Mouse (Mus musculus) neural tube, embryonic 13.5 days (tissue): ENCODE measurements around the gene Slc9c1. TPM values are rescaled to one million over a fixed set of nuclear protein-coding genes. Genes with fewer than 3 reads are reported as not detected.

Experiments used
- polyA plus RNA-seq: library from polyadenylated mRNA; unstranded; fragments of >200 nt; fragmentation: Nextera tagmentation; extraction: Ambion mirVana; gene quantifications from 2 replicates; pipeline ENCODE4 v1.2.1, GENCODE M21; 2015

Gene Slc9c1
- polyA plus RNA-seq, 1 experiment from 2014 or later = not detected

Other genes with a start within 250 kb of the Slc9c1 start
- 207 and 220 TPM in 2 replicates for gene Cd200, start 126.3 kb upstream of the Slc9c1 start, polyA plus RNA-seq
- not detected in 2 replicates for gene Gm609, start 42.3 kb upstream of the Slc9c1 start, polyA plus RNA-seq
- not detected in 2 replicates for gene Gm17783, start 3.3 kb upstream of the Slc9c1 start, polyA plus RNA-seq
- gene Gcsam, start 75.1 kb downstream of the Slc9c1 start, polyA plus RNA-seq = 0.10 TPM in 1 of 2 replicates, not detected in the other
- gene BC016579, start 118.8 kb downstream of the Slc9c1 start, polyA plus RNA-seq = not detected in 2 replicates
- gene Tmprss7, start 158.3 kb downstream of the Slc9c1 start, polyA plus RNA-seq = 0.24 and 0.41 TPM in 2 replicates
- gene Tagln3, start 189.3 kb downstream of the Slc9c1 start, polyA plus RNA-seq = 732 and 735 TPM in 2 replicates
- 41.2 and 44.8 TPM in 2 replicates for gene Abhd10, start 207.6 kb downstream of the Slc9c1 start, polyA plus RNA-seq